Mouse (Mus musculus) macrophage (primary cell): ENCODE measurements at regions not wholly inside any gene's neighbourhood (a gene's known extent, or its start where the extent isn't known, plus 50 kb on each side); places are given as distances from the start of the nearest gene placed in this dataset.

Experiments used
- H3K27ac ChIP-seq: fragments of 350-480 bp; formaldehyde crosslinking; 2 replicates; pipeline ENCODE4 v1.9.0; 2021
- H3K36me3 ChIP-seq: fragments of 350-480 bp; formaldehyde crosslinking; 2 replicates; pipeline ENCODE4 v1.9.0; 2021; ENCODE audit errors: inconsistent target
- H3K4me3 ChIP-seq: fragments of 350-480 bp; formaldehyde crosslinking; 2 replicates; pipeline ENCODE4 v1.9.0; 2021; ENCODE audit errors: inconsistent target
- H3K79me2 ChIP-seq: fragments of 350-480 bp; formaldehyde crosslinking; 2 replicates; pipeline ENCODE4 v1.9.0; 2021; ENCODE audit errors: inconsistent target
- WGBS: methylation state at CpG from one replicate; pipeline ENCODE4 v1.1.7; 2026; ENCODE audit warnings: inconsistent platforms; ENCODE audit not compliant: missing documents; 5-methylcytosine and 5-hydroxymethylcytosine counted together

GRCm38 (mm10) chr13:60045752-60046151 lies 131.4 kb downstream of the Gas1 start:
- no peak overlapping the region for H3K27ac ChIP-seq
- no peak overlapping the region for H3K4me3 ChIP-seq
- 87% methylated on average over 4 of the region's 4 CpGs for WGBS

GRCm38 (mm10) chr13:60044876-60045275 lies 132.3 kb downstream of the Gas1 start:
- H3K4me3 ChIP-seq: no peak overlapping the region
- H3K79me2 ChIP-seq: no peaks in the 10 kb centered on the region
- WGBS: 71% methylated on average over 5 of the region's 6 CpGs

More at GRCm38 (mm10) chr13:60045752-60046151, 131.4 kb downstream of the Gas1 start:
- H3K79me2 ChIP-seq: no peaks in the 10 kb centered on the region
- no peaks in the 10 kb centered on the region for H3K36me3 ChIP-seq

GRCm38 (mm10) chr13:60042443-60042842 lies 134.7 kb downstream of the Gas1 start:
- Histone ChIP-seq H3K27ac (no peak overlapping the region), H3K36me3 (no peaks in the 10 kb centered on the region), H3K4me3 (no peak overlapping the region), H3K79me2 (no peaks in the 10 kb centered on the region)
- WGBS: 72% methylated on average over 2 of the region's 2 CpGs

More at GRCm38 (mm10) chr13:60044876-60045275, 132.3 kb downstream of the Gas1 start:
- H3K36me3 ChIP-seq: no peaks in the 10 kb centered on the region
- H3K27ac ChIP-seq: no peak overlapping the region

DNA sequence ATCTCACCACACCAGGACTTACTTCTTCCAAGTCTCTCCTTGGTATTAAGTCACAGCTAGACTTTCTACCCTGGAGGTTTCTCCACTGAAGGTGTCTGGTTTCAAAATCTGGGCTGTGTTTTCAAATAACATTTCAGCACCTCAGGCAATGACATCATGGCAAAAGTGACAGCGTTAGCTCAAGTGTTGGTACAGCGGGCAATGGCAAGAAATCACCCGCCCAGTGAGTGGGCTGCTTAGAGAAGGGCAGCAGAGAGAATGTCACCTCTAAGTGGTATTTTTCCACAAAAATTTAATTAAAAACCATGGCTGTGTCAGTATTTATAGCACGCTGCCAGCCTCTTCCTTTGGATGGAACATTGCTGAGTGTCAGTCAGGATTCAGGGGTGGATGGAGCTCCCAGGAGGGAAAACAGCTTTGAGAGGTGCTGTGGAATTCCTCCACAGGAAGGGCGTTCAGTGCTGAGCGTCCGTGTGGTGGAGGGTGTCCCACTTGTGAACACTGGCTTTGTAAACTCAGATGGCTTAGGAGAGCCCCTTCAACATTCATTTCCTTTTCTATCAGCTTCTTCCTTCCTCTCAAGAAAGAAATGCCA lies 141.5 kb downstream of the Gas1 start:
- Histone ChIP-seq H3K36me3 (no peaks in the 10 kb centered on the region), H3K4me3 (no peak overlapping the region), H3K27ac (no peak overlapping the region), H3K79me2 (no peaks in the 10 kb centered on the region)
- 85% methylated on average over 7 of the region's 7 CpGs for WGBS

DNA sequence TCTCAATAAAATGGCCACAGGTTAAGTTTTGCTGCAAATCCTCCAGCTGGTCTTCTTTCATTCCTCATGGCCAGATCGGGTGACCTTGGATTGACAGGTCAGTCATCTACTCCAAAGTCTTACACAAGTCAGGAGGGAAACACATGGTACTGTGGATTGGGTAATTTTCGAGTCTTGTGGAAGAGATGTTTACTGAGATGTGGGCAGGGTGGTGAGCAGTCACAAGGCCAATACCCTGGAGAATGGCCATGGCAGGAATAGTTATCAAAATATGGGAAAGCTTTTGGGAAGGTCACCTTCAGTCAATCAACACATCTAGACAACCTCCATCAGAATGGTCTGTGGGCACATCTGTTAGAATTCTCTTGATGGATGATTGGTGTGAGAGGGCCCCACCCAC lies 144.0 kb downstream of the Gas1 start:
- Histone ChIP-seq H3K27ac (no peak overlapping the region), H3K4me3 (no peak overlapping the region), H3K36me3 (no peaks in the 10 kb centered on the region), H3K79me2 (no peaks in the 10 kb centered on the region)
- 74% methylated on average over 2 of the region's 2 CpGs for WGBS

DNA sequence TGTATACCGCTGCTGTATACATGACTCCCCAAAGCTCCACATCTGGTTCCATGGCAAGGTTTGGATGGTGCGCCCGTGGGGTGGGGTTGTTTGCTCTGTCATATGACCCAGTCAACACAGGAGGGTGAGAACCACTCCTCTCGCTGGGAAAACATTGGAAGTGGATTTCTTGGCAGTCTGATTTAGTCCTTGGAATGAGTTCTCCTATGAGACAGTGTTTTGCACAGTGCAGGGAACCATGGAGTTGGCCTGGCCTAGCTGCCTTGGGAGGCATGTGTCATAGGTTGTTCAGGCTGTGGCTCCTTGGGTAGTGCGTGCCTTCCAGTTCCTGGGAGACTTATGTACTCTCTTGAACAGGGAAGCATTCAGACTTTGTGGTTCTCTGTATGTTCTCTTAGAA lies 144.6 kb downstream of the Gas1 start:
- no peak overlapping the region for H3K4me3 ChIP-seq
- no peak overlapping the region for H3K27ac ChIP-seq
- H3K79me2 ChIP-seq: no peaks in the 10 kb centered on the region
- no peaks in the 10 kb centered on the region for H3K36me3 ChIP-seq
- WGBS: 89% methylated on average over 5 of the region's 5 CpGs

GRCm38 (mm10) chr13:60029591-60029990 lies 147.6 kb downstream of the Gas1 start:
- Histone ChIP-seq H3K27ac (no peak overlapping the region), H3K36me3 (no peaks in the 10 kb centered on the region), H3K4me3 (no peak overlapping the region), H3K79me2 (no peaks in the 10 kb centered on the region)
- 95% methylated on average over 9 of the region's 9 CpGs for WGBS

- WGBS: 72% methylated on average over 3 of the region's 5 CpGs
- H3K27ac ChIP-seq: no peak overlapping the region
- no peaks in the 10 kb centered on the region for H3K36me3 ChIP-seq
- H3K79me2 ChIP-seq: no peaks in the 10 kb centered on the region
- no peak overlapping the region for H3K4me3 ChIP-seq
Observed at GRCm38 (mm10) chr13:60020175-60020487, 157.0 kb downstream of the Gas1 start.

GRCm38 (mm10) chr13:60019291-60020174 lies 157.6 kb downstream of the Gas1 start:
- no peak overlapping the region for H3K27ac ChIP-seq
- H3K4me3 ChIP-seq: no peak overlapping the region
- no peaks in the 10 kb centered on the region for H3K36me3 ChIP-seq
- no peaks in the 10 kb centered on the region for H3K79me2 ChIP-seq
- 42% methylated on average over 13 of the region's 13 CpGs for WGBS

DNA sequence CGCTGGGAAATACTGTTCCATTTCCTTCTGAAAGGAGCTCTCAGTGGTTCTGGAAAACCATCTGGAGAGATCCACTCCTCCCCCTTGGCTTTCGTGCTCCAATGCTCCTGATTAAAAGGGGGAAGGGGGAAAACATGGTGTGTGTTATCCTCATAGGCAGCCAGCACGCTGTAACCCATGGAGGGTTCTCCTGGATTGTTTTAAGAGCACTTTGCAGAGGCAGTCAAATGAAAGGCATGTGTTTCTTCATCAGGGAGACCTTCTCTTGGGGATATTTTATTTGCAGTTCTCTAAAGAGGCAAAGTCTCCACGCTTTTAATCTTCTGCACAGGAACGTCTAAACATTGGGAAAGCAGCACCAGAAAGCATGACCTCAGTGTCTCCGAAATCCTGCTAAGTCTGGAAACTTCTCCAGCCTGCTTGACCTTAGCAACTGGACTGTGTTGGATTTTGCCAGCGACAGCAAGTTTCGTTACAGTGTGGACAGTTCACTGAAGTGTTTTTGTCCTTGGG lies 161.3 kb downstream of the Gas1 start:
- H3K4me3 ChIP-seq: no peak overlapping the region
- no peak overlapping the region for H3K27ac ChIP-seq
- H3K36me3 ChIP-seq: no peaks in the 10 kb centered on the region
- 89% methylated on average over 8 of the region's 8 CpGs for WGBS
- H3K79me2 ChIP-seq: no peaks in the 10 kb centered on the region

DNA sequence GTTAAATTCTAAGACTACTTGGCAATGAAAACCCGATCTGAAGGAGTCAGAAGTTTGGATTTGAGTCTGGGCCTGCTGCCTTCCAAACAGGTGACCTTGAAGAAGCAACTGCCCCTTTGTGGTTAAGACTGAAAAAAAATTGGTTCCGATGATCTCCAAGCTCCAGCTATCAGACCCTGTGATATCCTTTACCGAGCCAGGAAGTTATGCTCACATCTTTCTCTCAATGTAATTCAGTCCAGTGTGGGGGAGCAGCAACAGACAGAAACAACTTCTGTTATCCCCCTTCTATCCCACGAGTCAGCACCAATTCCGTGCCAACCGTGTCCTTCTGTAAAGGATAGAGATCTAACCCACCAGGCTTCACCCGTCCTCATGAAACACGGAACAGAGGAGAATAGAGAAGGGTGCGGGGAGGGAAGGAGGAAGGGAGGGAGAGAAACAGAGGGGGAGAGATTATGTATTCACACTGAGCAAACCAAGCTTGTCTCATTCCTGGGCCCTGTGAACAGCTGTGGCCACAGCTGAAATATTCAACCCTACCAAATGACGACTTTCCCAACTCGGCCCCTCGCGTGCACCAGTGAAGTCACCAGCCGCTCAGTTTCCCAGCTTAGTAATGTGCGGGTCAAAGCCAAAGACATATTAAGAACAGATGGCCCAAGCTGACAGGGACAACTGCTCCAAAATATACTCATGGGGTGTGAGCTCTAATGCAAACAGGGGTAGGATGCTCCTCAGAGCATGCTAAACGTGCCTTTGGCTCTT lies 164.9 kb downstream of the Gas1 start:
- WGBS: 91% methylated on average over 16 of the region's 16 CpGs
- no peaks in the 10 kb centered on the region for H3K36me3 ChIP-seq
- H3K79me2 ChIP-seq: no peaks in the 10 kb centered on the region
- H3K27ac ChIP-seq: no peak overlapping the region
- H3K4me3 ChIP-seq: no peak overlapping the region

GRCm38 (mm10) chr13:60011092-60011491 lies 166.1 kb downstream of the Gas1 start:
- no peaks in the 10 kb centered on the region for H3K36me3 ChIP-seq
- no peak overlapping the region for H3K4me3 ChIP-seq
- 93% methylated on average over 2 of the region's 2 CpGs for WGBS
- H3K27ac ChIP-seq: no peak overlapping the region
- H3K79me2 ChIP-seq: no peaks in the 10 kb centered on the region

- H3K27ac ChIP-seq: no peak overlapping the region
- H3K36me3 ChIP-seq: no peaks in the 10 kb centered on the region
- H3K79me2 ChIP-seq: no peaks in the 10 kb centered on the region
- 56% methylated on average over 7 of the region's 7 CpGs for whole genome bisulfite sequencing
- no peak overlapping the region for H3K4me3 ChIP-seq
Observed at GRCm38 (mm10) chr13:60007593-60007992, 169.6 kb downstream of the Gas1 start.

GRCm38 (mm10) chr13:60007031-60007430 lies 170.1 kb downstream of the Gas1 start:
- no peak overlapping the region for H3K4me3 ChIP-seq
- no peaks in the 10 kb centered on the region for H3K79me2 ChIP-seq
- H3K27ac ChIP-seq: no peak overlapping the region
- WGBS: 83% methylated on average over 4 of the region's 4 CpGs
- H3K36me3 ChIP-seq: no peaks in the 10 kb centered on the region

DNA sequence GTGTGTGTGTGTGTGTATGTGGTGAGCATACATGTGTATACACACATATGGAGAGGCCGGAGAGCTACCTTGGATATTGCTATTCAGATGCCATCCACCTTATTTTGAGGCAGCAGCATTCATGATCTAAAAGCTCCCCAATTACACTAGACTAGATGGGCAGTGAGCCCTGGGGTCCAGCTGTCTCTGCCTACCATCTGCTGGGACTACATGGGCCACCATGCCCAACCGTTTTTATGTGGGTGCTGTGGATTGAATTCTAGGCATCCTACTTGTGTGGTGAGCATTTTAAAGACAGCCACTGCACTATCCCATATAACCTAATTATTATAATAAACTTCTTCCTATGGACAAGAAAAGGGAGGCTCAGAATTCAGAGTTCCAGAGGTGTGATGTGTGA lies 172.6 kb downstream of the Gas1 start:
- Histone ChIP-seq H3K36me3 (no peaks in the 10 kb centered on the region), H3K79me2 (no peaks in the 10 kb centered on the region), H3K27ac (no peak overlapping the region), H3K4me3 (no peak overlapping the region)
- WGBS: 88% methylated on average over 2 of the region's 2 CpGs
